Mouse (Mus musculus): Measurements from ENCODE around the gene Acbd6.

The Acbd6 gene

GRCm38 (mm10) chr1:155558012-155558842 is at the start of gene Acbd6:
Gene Acbd6, plus strand, starts transcription at chr1:155558120.
- DNase-seq (ENCODE audit: low spot score), result peak; percentile 94

- DNase-seq (ENCODE audit: low spot score), result peak; percentile 14
These were observed 47.7 kb upstream of the Acbd6 start for GRCm38 (mm10) chr1:155510263-155510662.

- no peak for DNase-seq (ENCODE audit: low spot score)
These were observed 42.1 kb upstream of the Acbd6 start for GRCm38 (mm10) chr1:155515866-155516265.

GRCm38 (mm10) chr1:155516594-155516993 is 41.3 kb upstream of the Acbd6 start:
- DNase-seq (ENCODE audit: low spot score), result peak; percentile 34

- no peak for DNase-seq (ENCODE audit: low spot score)
These were observed 40.9 kb upstream of the Acbd6 start for GRCm38 (mm10) chr1:155517060-155517459.

- no peak for DNase-seq (ENCODE audit: low spot score)
These were observed 37.6 kb upstream of the Acbd6 start for GRCm38 (mm10) chr1:155520285-155520684.

- no peak for DNase-seq (ENCODE audit: low spot score)
These were observed 35.4 kb upstream of the Acbd6 start for GRCm38 (mm10) chr1:155522493-155522892.

- no peak for DNase-seq (ENCODE audit: low spot score)
These were observed 31.7 kb upstream of the Acbd6 start for GRCm38 (mm10) chr1:155526176-155526575.

GRCm38 (mm10) chr1:155527027-155527786 is 30.7 kb upstream of the Acbd6 start:
- DNase-seq (ENCODE audit: low spot score), result peak; percentile 65

- peak; percentile 68 for DNase-seq (ENCODE audit: low spot score)
These were observed 30.1 kb upstream of the Acbd6 start for GRCm38 (mm10) chr1:155527787-155528158.

- DNase-seq (ENCODE audit: low spot score), result peak; percentile 62
These were observed 29.4 kb upstream of the Acbd6 start for GRCm38 (mm10) chr1:155528405-155529119.

- peak; percentile 91 for DNase-seq (ENCODE audit: low spot score)
These were observed 28.6 kb upstream of the Acbd6 start for GRCm38 (mm10) chr1:155529120-155529963.

GRCm38 (mm10) chr1:155530561-155531457 is 27.1 kb upstream of the Acbd6 start:
- DNase-seq (ENCODE audit: low spot score), result peak; percentile 82

GRCm38 (mm10) chr1:155532396-155532795 is 25.5 kb upstream of the Acbd6 start:
- no peak for DNase-seq (ENCODE audit: low spot score)

GRCm38 (mm10) chr1:155532833-155533688 is 24.9 kb upstream of the Acbd6 start:
- DNase-seq (ENCODE audit: low spot score), result no peak

GRCm38 (mm10) chr1:155533689-155533965 is 24.3 kb upstream of the Acbd6 start:
- no peak for DNase-seq (ENCODE audit: low spot score)

- peak; percentile 74 for DNase-seq (ENCODE audit: low spot score)
These were observed 20.8 kb upstream of the Acbd6 start for GRCm38 (mm10) chr1:155537005-155537642.

- no peak for DNase-seq (ENCODE audit: low spot score)
These were observed 19.9 kb upstream of the Acbd6 start for GRCm38 (mm10) chr1:155538006-155538405.

GRCm38 (mm10) chr1:155557642-155558011 is 293 bp upstream of the Acbd6 start:
- DNase-seq (ENCODE audit: low spot score), result no peak

Measured in MN1 (cell line).